ENCODE assay signal across 27 mouse cellular contexts in genomic region chr4:63633181-63633580, GRCm38 (mm10). TPM values are rescaled to one million over a fixed set of nuclear protein-coding genes. Genes with fewer than 3 reads are reported as not detected.
"Had no signal": no experiment of that assay in that cellular context is flagged by ENCODE, and none has a peak within 500 bp of the region (broad histone marks: within the 10 kb centered on the region; RNA-seq: fewer than 3 reads in every experiment).

No protein-coding gene starts in this region.

- DNase-seq: heart, postnatal 14 days; heart, postnatal 36 days; heart, postnatal 4 days; kidney, adult 11 months; kidney, adult 18-20 months; kidney, adult 2 months; kidney, adult 8-10 months; kidney, adult 9 months; kidney, postnatal 10 days; kidney, postnatal 14 days; kidney, postnatal 25 days; kidney, postnatal 36 days; kidney, postnatal 4 days; layer of hippocampus, adult 9-11 months; layer of hippocampus, postnatal 36 days had no signal

RNA-seq across cellular contexts. Expression of gene Tex48, which starts 11.0 kb away (rescaled TPM):
- total RNA-seq: heart, postnatal 14 days; heart, postnatal 25 days; heart, postnatal 36 days; heart, postnatal 4 days; hematopoietic stem cell, adult 5-6 weeks; hindbrain, postnatal 0 days; layer of hippocampus, adult 18-20 months; layer of hippocampus, adult 2 months; layer of hippocampus, adult 8-10 months; layer of hippocampus, postnatal 10 days; layer of hippocampus, postnatal 14 days; layer of hippocampus, postnatal 25 days; layer of hippocampus, postnatal 36 days; left cerebral cortex, adult 18-20 months; left cerebral cortex, adult 2 months; left cerebral cortex, adult 8-10 months had no signal

RNA-seq across cellular contexts. Expression of gene Gm11213, which starts 28.1 kb away (rescaled TPM):
- total RNA-seq: heart, postnatal 14 days; heart, postnatal 25 days; heart, postnatal 36 days; heart, postnatal 4 days; hematopoietic stem cell, adult 5-6 weeks; hindbrain, postnatal 0 days; layer of hippocampus, adult 18-20 months; layer of hippocampus, adult 2 months; layer of hippocampus, adult 8-10 months; layer of hippocampus, postnatal 10 days; layer of hippocampus, postnatal 14 days; layer of hippocampus, postnatal 25 days; layer of hippocampus, postnatal 36 days; left cerebral cortex, adult 18-20 months; left cerebral cortex, adult 2 months; left cerebral cortex, adult 8-10 months had no signal

RNA-seq across cellular contexts. Expression of gene Gm11214, which starts 30.0 kb away (rescaled TPM):
- total RNA-seq: heart, postnatal 14 days; heart, postnatal 25 days; heart, postnatal 36 days; heart, postnatal 4 days; hematopoietic stem cell, adult 5-6 weeks; hindbrain, postnatal 0 days; layer of hippocampus, adult 18-20 months; layer of hippocampus, adult 2 months; layer of hippocampus, adult 8-10 months; layer of hippocampus, postnatal 10 days; layer of hippocampus, postnatal 14 days; layer of hippocampus, postnatal 25 days; layer of hippocampus, postnatal 36 days; left cerebral cortex, adult 18-20 months; left cerebral cortex, adult 2 months; left cerebral cortex, adult 8-10 months had no signal
